Mouse (Mus musculus) limb, embryonic 11.5 days (tissue): ENCODE measurements around the gene Dzip1. TPM values are rescaled to one million over a fixed set of nuclear protein-coding genes. Genes with fewer than 3 reads are reported as not detected.

Experiments
- ATAC-seq: fragments of 200-750 bp; cut with Nextera tagmentation; 2 replicates; pipeline ENCODE4 v1.8.0; 2017; ENCODE audit warnings: low read depth; ENCODE audit not compliant: insufficient number of reproducible peaks, low FRiP score, low TSS enrichment
- DNase-seq: peaks from one replicate; pipeline ENCODE4 v3.0.0-alpha.2; 2015; ENCODE audit warnings: low spot score
- H3K27ac ChIP-seq: fragments of 300-500 bp; sonication (generic); replicated peaks from 2 replicates; pipeline ENCODE4 v1.5.1; 2014; ENCODE audit warnings: low read depth, mild to moderate bottlenecking, low read length
- H3K27me3 ChIP-seq: fragments of 300-500 bp; sonication (generic); 2 replicates; pipeline ENCODE4 v1.6.1; 2014; ENCODE audit warnings: mild to moderate bottlenecking, low read length, mixed read lengths; ENCODE audit not compliant: control insufficient read depth, insufficient read depth
- H3K36me3 ChIP-seq: fragments of 300-500 bp; sonication (generic); 2 replicates; pipeline ENCODE4 v1.6.1; 2014; ENCODE audit warnings: mild to moderate bottlenecking, low read length, moderate library complexity, mixed read lengths; ENCODE audit not compliant: control insufficient read depth, insufficient read depth
- H3K4me1 ChIP-seq: fragments of 300-500 bp; sonication (generic); 2 replicates; pipeline ENCODE4 v1.6.1; 2014; ENCODE audit warnings: low read length, mixed read lengths; ENCODE audit not compliant: control insufficient read depth, insufficient read depth
- H3K4me2 ChIP-seq: fragments of 300-500 bp; sonication (generic); 2 replicates; pipeline ENCODE4 v1.6.1; 2014; ENCODE audit warnings: low read depth, mild to moderate bottlenecking, moderate library complexity; ENCODE audit not compliant: severe bottlenecking
- H3K4me3 ChIP-seq: fragments of 300-500 bp; sonication (generic); 2 replicates; pipeline ENCODE4 v1.5.1; 2014; ENCODE audit warnings: low read depth, low read length
- H3K9ac ChIP-seq: fragments of 300-500 bp; sonication (generic); 2 replicates; pipeline ENCODE4 v1.6.1; 2014; ENCODE audit warnings: mild to moderate bottlenecking, low read length
- H3K9me3 ChIP-seq: fragments of 300-500 bp; sonication (generic); 2 replicates; pipeline ENCODE4 v1.6.1; 2016; ENCODE audit warnings: low read length; ENCODE audit not compliant: control insufficient read depth
- WGBS: fragments of 180-500 bp; shearing (Covaris S2); extraction: QIAGEN DNeasy Blood & Tissue Kit; methylation state at CpG from one replicate; pipeline ENCODE4 v1.1.7; 2014; 5-methylcytosine and 5-hydroxymethylcytosine counted together
- polyA plus RNA-seq: library from polyadenylated mRNA; unstranded; fragments of >200 nt; fragmentation: Nextera tagmentation; extraction: Ambion mirVana; gene quantifications from 2 replicates; pipeline ENCODE4 v1.2.1, GENCODE M21; 2014

The Dzip1 gene
- polyA plus RNA-seq, 1 experiment from 2014 or later = 33.2 TPM

- DNase-seq (no peak), ATAC-seq (no peak)
- Histone ChIP-seq H3K4me1 (peaks cover 15% of the 10 kb centered on the region; the same call in 1 of the 2 replicates), H3K4me3 (no peak overlapping the region), H3K27me3 (peaks cover 4% of the 10 kb centered on the region; the same call in 1 of the 2 replicates), H3K9me3 (no peaks in the 10 kb centered on the region), H3K4me2 (no peak overlapping the region), H3K36me3 (no peaks in the 10 kb centered on the region), H3K27ac (no peak overlapping the region), H3K9ac (no peak overlapping the region)
- 85% methylated on average over 6 of the region's 6 CpGs for WGBS
Observed at GRCm38 (mm10) chr14:118856563-118856962, 68.7 kb downstream of the Dzip1 start.

- WGBS = under 1% methylated on average over 28 of the region's 28 CpGs
- Histone ChIP-seq H3K4me2 (peak overlapping the region; percentile 90), H3K4me1 (peaks cover 15% of the 10 kb centered on the region; the same call in 1 of the 2 replicates), H3K4me3 (peak overlapping the region; percentile 50), H3K27ac (no peak overlapping the region), H3K9ac (peak overlapping the region; percentile 50), H3K36me3 (no peaks in the 10 kb centered on the region), H3K27me3 (peaks cover 4% of the 10 kb centered on the region; the same call in 1 of the 2 replicates), H3K9me3 (no peaks in the 10 kb centered on the region)
- ATAC-seq (peak; percentile 40), DNase-seq (peak; percentile 53)
Observed at GRCm38 (mm10) chr14:118855141-118855800, 70.0 kb downstream of the Dzip1 start.

DNA sequence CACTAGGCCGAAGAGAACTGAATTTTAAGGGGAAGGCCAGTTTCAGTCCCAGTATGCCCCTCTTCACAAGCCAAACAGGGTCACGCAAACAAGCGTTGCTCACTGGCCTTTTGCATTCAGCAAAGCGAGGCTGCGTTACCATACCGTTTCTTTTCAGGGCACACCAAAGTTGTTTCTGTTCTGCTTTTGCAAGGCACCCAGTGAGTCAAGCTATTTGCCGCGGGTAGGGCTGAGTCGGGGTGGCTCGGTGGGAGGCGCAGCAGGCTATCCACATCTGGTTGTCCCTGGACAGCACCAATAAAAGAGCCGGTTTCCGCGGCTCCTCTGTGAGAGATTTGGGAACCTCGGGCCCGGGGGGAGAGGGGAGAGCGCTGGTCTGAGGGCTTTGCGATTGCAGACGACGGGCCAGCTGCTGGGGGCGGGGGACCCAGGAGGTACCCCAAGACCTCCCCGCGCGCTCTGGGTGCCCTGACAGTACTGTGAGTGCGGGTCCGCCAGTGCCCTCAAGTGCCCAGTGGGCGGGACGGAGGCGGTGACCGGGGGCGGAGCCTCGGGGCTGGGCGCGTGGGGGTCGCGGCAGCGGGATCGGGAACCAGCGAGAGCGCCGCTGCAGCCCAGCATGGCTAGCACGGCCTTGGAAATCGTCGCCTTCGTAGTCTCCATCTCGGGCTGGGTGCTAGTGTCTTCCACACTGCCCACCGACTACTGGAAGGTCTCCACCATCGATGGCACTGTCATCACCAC lies 70.7 kb downstream of the Dzip1 start:
- Histone ChIP-seq H3K4me1 (peaks cover 15% of the 10 kb centered on the region; the same call in 1 of the 2 replicates), H3K4me3 (peak overlapping the region; percentile 50), H3K27ac (no peak overlapping the region), H3K4me2 (peak overlapping the region; percentile 90), H3K9me3 (no peaks in the 10 kb centered on the region), H3K9ac (peak overlapping the region; percentile 50), H3K27me3 (peaks cover 4% of the 10 kb centered on the region; the same call in 1 of the 2 replicates), H3K36me3 (no peaks in the 10 kb centered on the region)
- DNase-seq (peak; percentile 79), ATAC-seq (peak; percentile 57)
- 1% methylated on average over 48 of the region's 48 CpGs for WGBS

GRCm38 (mm10) chr14:118851496-118852107 lies 73.7 kb downstream of the Dzip1 start:
- DNase-seq (no peak), ATAC-seq (no peak)
- no peak overlapping the region for H3K4me2 ChIP-seq
- no peak overlapping the region for H3K4me3 ChIP-seq
- H3K27ac ChIP-seq = no peak overlapping the region
- H3K36me3 ChIP-seq = no peaks in the 10 kb centered on the region
- 37% methylated on average over 6 of the region's 6 CpGs for WGBS
- H3K4me1 ChIP-seq = peaks cover 10% of the 10 kb centered on the region; the same call in 1 of the 2 replicates
- H3K9ac ChIP-seq = no peak overlapping the region
- H3K27me3 ChIP-seq = peaks cover 4% of the 10 kb centered on the region; the same call in 1 of the 2 replicates
- no peaks in the 10 kb centered on the region for H3K9me3 ChIP-seq

DNA sequence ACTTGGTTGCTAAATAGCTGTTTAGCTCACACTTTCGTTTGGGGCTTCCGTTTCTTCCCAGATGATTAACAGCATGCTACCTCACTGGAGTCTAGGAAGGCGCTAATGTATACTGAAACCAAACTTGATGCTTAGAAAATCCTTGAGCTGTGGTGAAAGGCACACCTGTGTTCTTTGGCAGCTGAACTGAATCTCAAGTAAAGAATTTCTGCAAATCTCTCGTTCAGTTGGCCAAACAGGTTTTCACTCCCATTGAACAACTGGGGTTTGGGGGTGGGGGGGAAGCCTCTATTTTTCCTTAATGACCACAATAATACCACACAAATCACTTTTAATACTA lies 74.6 kb downstream of the Dzip1 start:
- 48% methylated on average over 4 of the region's 4 CpGs for WGBS
- ATAC-seq (no peak), DNase-seq (no peak)
- Histone ChIP-seq H3K36me3 (no peaks in the 10 kb centered on the region), H3K27me3 (no peaks in the 10 kb centered on the region), H3K9ac (no peak overlapping the region), H3K9me3 (no peaks in the 10 kb centered on the region), H3K4me3 (no peak overlapping the region), H3K4me1 (peaks cover 10% of the 10 kb centered on the region; the same call in 1 of the 2 replicates), H3K4me2 (no peak overlapping the region), H3K27ac (no peak overlapping the region)

GRCm38 (mm10) chr14:118850011-118850695 lies 75.1 kb downstream of the Dzip1 start:
- H3K27me3 ChIP-seq = no peaks in the 10 kb centered on the region
- no peak overlapping the region for H3K4me2 ChIP-seq
- no peak for DNase-seq
- 78% methylated on average over 11 of the region's 11 CpGs for WGBS
- no peak overlapping the region for H3K27ac ChIP-seq
- no peaks in the 10 kb centered on the region for H3K36me3 ChIP-seq
- no peak overlapping the region for H3K4me3 ChIP-seq
- no peak for ATAC-seq
- peaks cover 6% of the 10 kb centered on the region; the same call in 1 of the 2 replicates for H3K4me1 ChIP-seq
- no peak overlapping the region for H3K9ac ChIP-seq
- no peaks in the 10 kb centered on the region for H3K9me3 ChIP-seq

- no peak for DNase-seq
- no peaks in the 10 kb centered on the region for H3K36me3 ChIP-seq
- H3K27me3 ChIP-seq = no peaks in the 10 kb centered on the region
- H3K4me1 ChIP-seq = no peaks in the 10 kb centered on the region
- H3K9me3 ChIP-seq = no peaks in the 10 kb centered on the region
- H3K4me2 ChIP-seq = no peak overlapping the region
- no peak overlapping the region for H3K9ac ChIP-seq
- no peak overlapping the region for H3K4me3 ChIP-seq
- no peak overlapping the region for H3K27ac ChIP-seq
- ATAC-seq = no peak
- 81% methylated on average over 7 of the region's 7 CpGs for WGBS
Observed at GRCm38 (mm10) chr14:118848171-118848570, 77.1 kb downstream of the Dzip1 start.

GRCm38 (mm10) chr14:118846834-118847233 lies 78.4 kb downstream of the Dzip1 start:
- Histone ChIP-seq H3K9ac (no peak overlapping the region), H3K4me2 (no peak overlapping the region), H3K4me3 (no peak overlapping the region), H3K4me1 (no peaks in the 10 kb centered on the region), H3K27ac (no peak overlapping the region), H3K27me3 (no peaks in the 10 kb centered on the region), H3K9me3 (no peaks in the 10 kb centered on the region), H3K36me3 (no peaks in the 10 kb centered on the region)
- ATAC-seq (no peak), DNase-seq (no peak)
- 98% methylated on average over 10 of the region's 10 CpGs for WGBS
